Mouse (Mus musculus) neural tube, embryonic 11.5 days (tissue): Measurements from ENCODE around the gene Cpne1. TPM values are rescaled to one million over a fixed set of nuclear protein-coding genes. Genes with fewer than 3 reads are reported as not detected.

Source experiments
- ATAC-seq: fragments of 200-750 bp; cut with Nextera tagmentation; 2 replicates; pipeline ENCODE4 v1.8.0; 2017; ENCODE audit warnings: moderate number of reproducible peaks, mild to moderate bottlenecking, moderate TSS enrichment, moderate library complexity; ENCODE audit not compliant: insufficient read depth, low FRiP score, low TSS enrichment
- DNase-seq: peaks from one replicate; pipeline ENCODE4 v3.0.0-alpha.2; 2015; ENCODE audit warnings: low spot score
- H3K27ac ChIP-seq: fragments of 300-500 bp; sonication (generic); 2 replicates; pipeline ENCODE4 v1.5.1; 2014; ENCODE audit warnings: low read depth, mild to moderate bottlenecking, low read length
- H3K27me3 ChIP-seq: fragments of 300-500 bp; sonication (generic); 2 replicates; pipeline ENCODE4 v1.6.1; 2014; ENCODE audit warnings: mild to moderate bottlenecking, low read length, mixed read lengths; ENCODE audit not compliant: control insufficient read depth, insufficient read depth
- H3K36me3 ChIP-seq: fragments of 300-500 bp; sonication (generic); 2 replicates; pipeline ENCODE4 v1.6.1; 2014; ENCODE audit warnings: mild to moderate bottlenecking, low read length, moderate library complexity, mixed read lengths; ENCODE audit not compliant: control insufficient read depth, insufficient read depth
- H3K4me1 ChIP-seq: fragments of 300-500 bp; sonication (generic); 2 replicates; pipeline ENCODE4 v1.6.1; 2014; ENCODE audit warnings: low read length, mixed read lengths; ENCODE audit not compliant: control insufficient read depth, insufficient read depth
- H3K4me2 ChIP-seq: fragments of 300-500 bp; sonication (generic); 2 replicates; pipeline ENCODE4 v1.6.1; 2014; ENCODE audit warnings: low read depth, mild to moderate bottlenecking, moderate library complexity
- H3K4me3 ChIP-seq: fragments of 300-500 bp; sonication (generic); 2 replicates; pipeline ENCODE4 v1.5.1; 2014; ENCODE audit warnings: low read depth, low read length
- H3K9ac ChIP-seq: fragments of 300-500 bp; sonication (generic); 2 replicates; pipeline ENCODE4 v1.6.1; 2014; ENCODE audit warnings: mild to moderate bottlenecking, low read length
- H3K9me3 ChIP-seq: fragments of 300-500 bp; sonication (generic); 2 replicates; pipeline ENCODE4 v1.6.1; 2016; ENCODE audit warnings: low read length; ENCODE audit not compliant: control insufficient read depth
- WGBS: fragments of 180-500 bp; shearing (Covaris S2); extraction: QIAGEN DNeasy Blood & Tissue Kit; methylation state at CpG from one replicate; pipeline ENCODE4 v1.1.7; 2014; 5-methylcytosine and 5-hydroxymethylcytosine counted together
- polyA plus RNA-seq: library from polyadenylated mRNA; unstranded; fragments of >200 nt; fragmentation: Nextera tagmentation; extraction: Ambion mirVana; gene quantifications from 2 replicates; pipeline ENCODE4 v1.2.1, GENCODE M21; 2014

Gene Cpne1
- polyA plus RNA-seq, 1 experiment from 2014 or later: 53.7 TPM

DNA sequence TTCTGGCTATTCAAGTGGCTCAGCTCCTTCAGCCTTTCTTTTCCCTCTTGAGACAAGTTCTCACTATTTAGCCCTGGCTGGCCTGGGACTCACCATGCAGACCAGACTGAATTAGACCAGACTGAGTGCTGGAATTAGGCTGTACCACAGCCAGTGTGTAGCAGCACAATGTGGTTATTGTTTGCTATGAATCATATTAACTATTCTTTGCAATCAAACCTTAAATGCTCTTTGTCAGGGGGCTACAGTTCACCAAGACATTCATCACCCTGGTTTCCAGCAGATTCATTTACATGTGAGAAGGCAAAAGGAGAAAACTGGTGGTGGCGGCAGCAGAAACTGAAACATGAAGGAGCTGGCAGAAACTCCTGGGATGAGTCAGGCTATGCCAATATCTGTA lies 22.0 kb downstream of the Cpne1 start:
- no peak overlapping the region for H3K4me3 ChIP-seq
- H3K4me1 ChIP-seq: no peaks in the 10 kb centered on the region
- no peak overlapping the region for H3K27ac ChIP-seq
- no peak overlapping the region for H3K9ac ChIP-seq
- WGBS: 75% methylated on average over 1 of the region's 1 CpGs
- DNase-seq (no peak), ATAC-seq (no peak)
- H3K4me2 ChIP-seq: no peak overlapping the region
- no peaks in the 10 kb centered on the region for H3K9me3 ChIP-seq
- no peaks in the 10 kb centered on the region for H3K36me3 ChIP-seq
- H3K27me3 ChIP-seq: no peaks in the 10 kb centered on the region

DNA sequence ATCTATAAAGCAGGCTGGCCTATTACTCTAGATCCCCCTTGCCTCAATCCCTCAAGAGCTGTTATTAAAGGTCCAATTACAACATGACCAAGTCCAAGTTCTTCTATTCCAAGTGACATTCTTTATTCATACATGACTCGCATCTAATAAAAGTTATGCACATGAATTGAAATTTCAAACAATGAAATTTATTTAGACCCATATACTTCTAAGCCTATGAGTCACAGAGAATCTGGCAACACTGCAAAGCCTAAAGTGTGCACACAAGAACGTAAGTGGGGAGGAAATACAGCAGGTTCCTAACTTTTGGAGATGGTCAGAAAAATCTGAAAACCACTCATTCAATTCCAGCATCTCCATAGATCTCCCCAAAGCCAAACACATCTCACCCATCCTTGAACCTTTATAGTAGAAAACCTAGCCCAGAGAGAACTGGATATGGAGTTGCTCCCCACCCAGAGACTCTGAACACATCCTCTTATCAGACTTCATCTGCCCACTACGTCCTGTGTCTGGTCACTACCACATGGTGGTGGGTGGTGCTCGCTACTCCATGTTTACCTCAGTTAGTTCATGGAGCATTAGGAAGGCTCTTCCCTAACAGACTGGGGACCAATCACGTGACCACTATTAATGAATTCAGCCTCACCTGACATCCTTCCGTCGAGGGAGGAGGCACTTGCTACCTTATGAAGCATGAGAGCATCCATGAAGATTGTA lies 24.2 kb downstream of the Cpne1 start:
- no peak overlapping the region for H3K4me2 ChIP-seq
- H3K4me3 ChIP-seq: no peak overlapping the region
- no peaks in the 10 kb centered on the region for H3K4me1 ChIP-seq
- no peaks in the 10 kb centered on the region for H3K9me3 ChIP-seq
- ATAC-seq: no peak
- DNase-seq: no peak
- H3K9ac ChIP-seq: no peak overlapping the region
- H3K27ac ChIP-seq: no peak overlapping the region
- H3K27me3 ChIP-seq: no peaks in the 10 kb centered on the region
- H3K36me3 ChIP-seq: no peaks in the 10 kb centered on the region
- WGBS: 91% methylated on average over 7 of the region's 7 CpGs

DNA sequence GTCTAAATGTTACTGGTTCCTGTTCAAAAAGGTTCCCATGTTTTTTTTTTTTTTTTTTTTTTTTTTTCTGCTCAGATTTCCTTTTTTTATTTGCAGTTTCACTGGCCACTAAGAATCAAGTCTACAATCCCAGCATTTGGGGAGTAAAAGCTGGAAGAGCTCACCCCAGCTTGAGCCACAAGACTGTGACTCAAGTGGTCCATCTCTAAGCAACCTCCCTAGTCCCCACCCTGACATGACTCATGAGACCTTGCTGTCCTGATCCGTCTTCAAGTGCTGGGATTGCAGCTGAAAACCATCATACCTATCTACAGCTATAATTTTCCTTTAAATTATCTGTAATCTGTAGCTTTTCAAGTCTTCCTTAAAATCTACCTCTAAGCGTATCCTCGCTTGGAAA lies 27.2 kb downstream of the Cpne1 start:
- Histone ChIP-seq H3K36me3 (no peaks in the 10 kb centered on the region), H3K27me3 (no peaks in the 10 kb centered on the region), H3K4me1 (no peaks in the 10 kb centered on the region), H3K4me3 (no peak overlapping the region), H3K9ac (no peak overlapping the region), H3K4me2 (no peak overlapping the region), H3K9me3 (no peaks in the 10 kb centered on the region), H3K27ac (no peak overlapping the region)
- no peak for DNase-seq
- ATAC-seq: no peak
- WGBS: 92% methylated on average over 3 of the region's 3 CpGs

DNA sequence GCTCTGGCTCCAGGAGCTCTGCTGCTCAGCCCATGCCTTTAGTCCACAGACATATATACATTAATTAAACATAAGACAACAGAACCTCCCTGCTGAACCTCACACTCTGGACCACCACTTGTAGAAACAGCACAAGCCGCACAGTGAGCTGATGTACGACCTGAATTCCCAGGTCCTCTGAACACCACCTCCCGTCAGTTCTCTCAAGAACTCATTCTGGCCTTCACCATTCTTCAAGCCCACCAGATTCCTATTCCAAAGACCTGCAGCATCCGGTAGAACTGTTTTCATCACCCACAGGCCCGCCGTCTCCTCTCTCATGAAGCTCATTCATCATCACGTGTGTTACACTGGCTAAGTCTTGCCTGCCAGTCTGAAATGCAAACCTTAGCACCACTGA lies 31.4 kb downstream of the Cpne1 start:
- H3K9me3 ChIP-seq: no peaks in the 10 kb centered on the region
- H3K4me3 ChIP-seq: no peak overlapping the region
- H3K4me1 ChIP-seq: no peaks in the 10 kb centered on the region
- ATAC-seq (no peak), DNase-seq (no peak)
- no peak overlapping the region for H3K9ac ChIP-seq
- no peaks in the 10 kb centered on the region for H3K27me3 ChIP-seq
- no peak overlapping the region for H3K4me2 ChIP-seq
- H3K27ac ChIP-seq: no peak overlapping the region
- 89% methylated on average over 7 of the region's 7 CpGs for WGBS
- peaks cover 18% of the 10 kb centered on the region for H3K36me3 ChIP-seq

DNA sequence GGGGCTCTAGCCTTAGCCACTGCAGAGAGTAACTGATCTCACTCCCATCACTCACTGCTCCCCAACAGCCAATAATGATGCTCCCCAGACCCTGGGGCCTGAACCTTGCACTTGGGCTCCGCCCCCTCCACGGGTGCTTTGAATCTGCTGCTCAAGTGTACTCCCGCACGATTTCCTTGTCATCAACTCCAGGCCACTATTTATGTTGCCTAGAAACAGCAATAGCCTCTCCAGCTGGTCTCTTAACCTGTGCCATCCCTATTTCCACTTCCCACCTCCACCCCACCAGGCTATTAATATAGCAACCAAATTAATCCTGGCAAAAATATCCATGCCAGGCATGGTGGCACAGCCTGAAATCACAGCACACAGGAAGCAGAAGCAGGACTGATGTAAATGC lies 32.1 kb downstream of the Cpne1 start:
- Histone ChIP-seq H3K4me2 (no peak overlapping the region), H3K4me1 (no peaks in the 10 kb centered on the region), H3K9ac (no peak overlapping the region), H3K27me3 (no peaks in the 10 kb centered on the region), H3K27ac (no peak overlapping the region), H3K36me3 (peaks cover 20% of the 10 kb centered on the region), H3K4me3 (no peak overlapping the region), H3K9me3 (no peaks in the 10 kb centered on the region)
- no peak; the same call in 1 of the 2 replicates for ATAC-seq
- WGBS: 65% methylated on average over 4 of the region's 4 CpGs
- no peak for DNase-seq

DNA sequence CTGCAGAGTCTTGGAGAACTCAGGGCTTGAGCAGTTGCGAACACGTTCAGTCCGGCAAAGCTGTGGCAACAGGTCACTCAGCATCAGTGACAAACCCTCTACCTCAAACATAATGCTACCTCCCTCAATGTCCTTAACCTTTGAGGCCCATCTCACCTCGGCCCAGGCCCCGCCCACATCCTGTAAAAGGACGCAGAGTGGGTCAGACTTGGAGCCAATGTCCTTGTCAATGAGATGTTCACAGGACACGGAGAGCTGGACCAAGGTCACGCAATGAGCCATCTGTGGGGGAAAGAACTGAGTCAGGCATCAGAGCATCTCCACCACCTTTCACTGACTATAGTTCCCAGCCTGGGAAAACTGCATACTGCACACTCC lies 32.6 kb downstream of the Cpne1 start:
- 93% methylated on average over 8 of the region's 8 CpGs for WGBS
- ATAC-seq (no peak), DNase-seq (no peak)
- peaks cover 22% of the 10 kb centered on the region for H3K36me3 ChIP-seq
- H3K4me3 ChIP-seq: no peak overlapping the region
- H3K4me1 ChIP-seq: no peaks in the 10 kb centered on the region
- no peaks in the 10 kb centered on the region for H3K27me3 ChIP-seq
- no peak overlapping the region for H3K9ac ChIP-seq
- H3K9me3 ChIP-seq: no peaks in the 10 kb centered on the region
- H3K27ac ChIP-seq: no peak overlapping the region
- no peak overlapping the region for H3K4me2 ChIP-seq

DNA sequence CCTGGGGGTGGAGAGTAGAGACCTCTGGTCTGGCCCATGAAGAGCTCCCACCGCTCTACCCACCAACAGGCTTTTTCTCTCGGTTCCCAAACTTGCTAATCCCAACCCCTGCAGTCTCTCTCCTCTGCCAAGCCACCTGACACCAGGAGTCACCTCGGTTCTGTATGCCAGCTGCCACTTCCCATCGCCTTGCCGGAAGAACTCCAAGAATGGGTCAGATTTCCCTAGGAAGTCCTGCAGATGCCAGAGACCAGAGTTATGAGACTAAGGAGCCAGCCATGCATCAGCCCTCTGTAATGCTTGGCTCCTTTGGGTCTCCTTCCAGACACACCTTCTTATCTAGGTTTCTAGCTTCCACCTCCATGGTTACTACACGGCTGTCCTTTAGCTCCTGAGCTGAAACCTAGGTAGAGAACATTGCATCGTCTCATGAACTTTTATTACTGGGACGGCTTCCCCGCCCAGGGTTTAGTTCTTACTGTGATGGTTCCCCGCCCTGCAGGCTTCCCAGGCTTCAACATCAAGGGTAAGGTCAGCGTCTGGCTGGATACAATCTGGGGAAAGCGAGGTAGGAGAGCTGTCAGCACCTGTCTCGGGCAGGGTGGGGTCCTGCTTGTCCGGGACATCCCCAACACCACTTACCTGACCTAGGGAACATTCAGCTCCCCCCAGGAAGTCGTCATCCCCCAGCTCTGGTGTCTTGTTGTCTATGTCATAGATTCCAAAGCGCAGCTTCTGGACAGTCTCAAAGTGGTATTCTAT lies 33.2 kb downstream of the Cpne1 start:
- Histone ChIP-seq H3K4me3 (no peak overlapping the region), H3K36me3 (peaks cover 27% of the 10 kb centered on the region), H3K9ac (no peak overlapping the region), H3K4me2 (no peak overlapping the region), H3K27ac (no peak overlapping the region), H3K9me3 (no peaks in the 10 kb centered on the region), H3K4me1 (no peaks in the 10 kb centered on the region), H3K27me3 (no peaks in the 10 kb centered on the region)
- DNase-seq (no peak), ATAC-seq (no peak)
- 93% methylated on average over 16 of the region's 16 CpGs for WGBS

DNA sequence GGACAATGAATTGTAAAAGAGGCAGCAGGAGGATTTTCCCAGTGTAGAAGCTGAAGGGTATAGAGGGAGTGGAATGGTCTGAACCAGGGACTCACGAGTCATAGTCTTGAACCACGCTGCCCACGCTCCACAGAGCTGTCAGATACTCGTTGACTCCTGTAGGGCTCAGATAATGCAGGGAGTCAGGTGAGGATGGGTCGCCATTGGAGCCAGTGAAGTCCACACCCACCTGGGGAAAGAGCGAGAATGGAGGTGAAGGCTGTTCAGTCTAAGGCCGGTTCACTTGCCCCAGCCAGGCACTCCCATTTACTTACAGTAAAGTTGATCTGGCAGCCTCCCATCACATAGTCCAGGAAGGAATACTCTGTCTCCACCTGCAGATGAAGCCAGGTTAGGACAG lies 34.3 kb downstream of the Cpne1 start:
- Histone ChIP-seq H3K4me1 (no peaks in the 10 kb centered on the region), H3K36me3 (peaks cover 30% of the 10 kb centered on the region), H3K9ac (no peak overlapping the region), H3K4me3 (no peak overlapping the region), H3K9me3 (no peaks in the 10 kb centered on the region), H3K4me2 (no peak overlapping the region), H3K27ac (no peak overlapping the region), H3K27me3 (no peaks in the 10 kb centered on the region)
- DNase-seq (no peak), ATAC-seq (no peak)
- 92% methylated on average over 7 of the region's 7 CpGs for WGBS

DNA sequence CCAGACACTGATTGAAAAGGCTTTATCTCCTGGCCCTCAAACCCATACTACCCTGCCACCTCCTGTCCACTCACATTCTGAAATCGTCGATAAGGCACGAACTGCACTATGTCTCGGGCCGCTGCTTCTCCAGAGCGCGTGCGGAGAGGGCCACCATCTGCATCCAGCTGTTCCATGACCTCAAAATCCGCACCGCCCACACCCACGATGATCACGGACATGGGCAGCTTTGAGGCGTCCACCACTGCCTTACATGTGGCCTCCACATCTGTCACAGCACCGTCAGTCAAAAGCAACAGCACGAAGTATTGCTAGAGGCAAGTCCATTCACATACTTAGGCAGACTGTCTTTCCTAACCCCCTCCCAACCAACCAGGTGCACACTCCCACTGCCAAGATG lies 38.0 kb downstream of the Cpne1 start:
- Histone ChIP-seq H3K9me3 (no peaks in the 10 kb centered on the region), H3K36me3 (peaks cover 36% of the 10 kb centered on the region), H3K4me1 (no peaks in the 10 kb centered on the region), H3K9ac (no peak overlapping the region), H3K4me3 (no peak overlapping the region), H3K27ac (no peak overlapping the region), H3K4me2 (no peak overlapping the region), H3K27me3 (no peaks in the 10 kb centered on the region)
- WGBS: 97% methylated on average over 15 of the region's 15 CpGs
- ATAC-seq (no peak), DNase-seq (no peak)
